Mouse (Mus musculus) C2C12 (cell line): ENCODE measurements around the gene Cdc42bpa. TPM values are rescaled to one million over a fixed set of nuclear protein-coding genes. Genes with fewer than 3 reads are reported as not detected.

ENCODE experiments used
- H3K27me3 ChIP-seq: one replicate; pipeline ENCODE4 v1.6.1; 2011; ENCODE audit not compliant: control insufficient read depth, insufficient read depth, insufficient read length
- H3K36me3 ChIP-seq: one replicate; pipeline ENCODE4 v1.6.1; 2011; ENCODE audit not compliant: control insufficient read depth, insufficient read depth
- H3K4me3 ChIP-seq: one replicate; pipeline ENCODE4 v1.5.1; 2011; ENCODE audit warnings: mild to moderate bottlenecking, control low read depth; ENCODE audit not compliant: poor library complexity, insufficient read depth, severe bottlenecking
- H3K79me2 ChIP-seq: one replicate; pipeline ENCODE4 v1.6.1; 2011; ENCODE audit not compliant: control insufficient read depth, insufficient read depth
- H3K79me3 ChIP-seq: one replicate; pipeline ENCODE4 v1.6.1; 2011; ENCODE audit warnings: low read depth, control low read depth
- H3ac ChIP-seq: one replicate; pipeline ENCODE3; 2011; ENCODE audit warnings: low read depth; ENCODE audit not compliant: control insufficient read depth, insufficient read length
- CEBPB ChIP-seq: IDR thresholded peaks from one replicate; pipeline ENCODE4 v1.6.1; 2011; ENCODE audit warnings: low read depth, mild to moderate bottlenecking, control low read depth, moderate library complexity
- CTCF ChIP-seq: IDR thresholded peaks from one replicate; pipeline ENCODE4 v1.5.1; 2011; ENCODE audit not compliant: control insufficient read depth, insufficient read depth, insufficient read length
- FOSL1 ChIP-seq: IDR thresholded peaks from one replicate; pipeline ENCODE4 v1.8.0; 2011; ENCODE audit warnings: mild to moderate bottlenecking, low read length; ENCODE audit not compliant: poor library complexity, insufficient read depth, severe bottlenecking
- MAX ChIP-seq: IDR thresholded peaks from one replicate; pipeline ENCODE4 v1.6.1; 2011; ENCODE audit warnings: mild to moderate bottlenecking, control low read depth
- MYOD1 ChIP-seq: IDR thresholded peaks from one replicate; pipeline ENCODE4 v1.6.1; 2011; ENCODE audit warnings: low read depth; ENCODE audit not compliant: control insufficient read depth, insufficient read length
- MYOG ChIP-seq: IDR thresholded peaks from one replicate; pipeline ENCODE4 v1.6.1; 2011; ENCODE audit not compliant: control insufficient read depth, insufficient read length; ENCODE audit errors: extremely low read depth
- USF1 ChIP-seq: IDR thresholded peaks from one replicate; pipeline ENCODE4 v1.6.1; 2011; ENCODE audit warnings: low read depth, mild to moderate bottlenecking, control low read depth, moderate library complexity
- polyA plus RNA-seq: library from polyadenylated mRNA; unstranded; fragments of >200 nt; fragmentation: generic; extraction: Trizol; gene quantifications from one replicate; pipeline ENCODE4 v1.2.1, GENCODE M21; 2012; ENCODE audit warnings: missing spikeins

Gene Cdc42bpa
- polyA plus RNA-seq, 1 experiment = 10.7 TPM

DNA sequence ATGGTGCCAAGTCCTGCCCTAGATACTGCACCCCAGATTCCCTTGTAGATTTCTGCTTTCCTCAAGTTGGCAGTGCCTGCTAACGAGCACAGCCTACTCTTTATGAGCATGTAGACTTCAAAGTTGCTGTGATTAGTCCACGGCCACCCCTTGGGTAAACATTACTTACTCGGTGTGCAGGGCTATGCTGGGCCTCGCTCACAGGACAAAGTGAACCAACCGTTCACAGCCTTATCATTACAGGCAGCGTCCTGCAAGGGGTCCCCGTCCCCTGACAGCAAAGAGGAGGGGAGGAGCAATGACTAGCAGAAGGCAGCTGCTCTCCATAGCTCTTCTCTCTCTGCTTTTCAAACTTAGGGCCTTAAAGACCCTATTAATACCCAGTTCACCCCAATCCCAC is 224.5 kb downstream of the Cdc42bpa start:
- Histone ChIP-seq H3K79me3 (no peaks in the 10 kb centered on the region), H3K36me3 (no peaks in the 10 kb centered on the region), H3ac (no peak overlapping the region), H3K79me2 (no peaks in the 10 kb centered on the region), H3K4me3 (no peak overlapping the region), H3K27me3 (peaks cover 33% of the 10 kb centered on the region)
- TF ChIP-seq CTCF (no peak), MYOD1 (no peak), CEBPB (no peak), FOSL1 (no peak), MYOG (no peak), MAX (no peak), USF1 (no peak)

DNA sequence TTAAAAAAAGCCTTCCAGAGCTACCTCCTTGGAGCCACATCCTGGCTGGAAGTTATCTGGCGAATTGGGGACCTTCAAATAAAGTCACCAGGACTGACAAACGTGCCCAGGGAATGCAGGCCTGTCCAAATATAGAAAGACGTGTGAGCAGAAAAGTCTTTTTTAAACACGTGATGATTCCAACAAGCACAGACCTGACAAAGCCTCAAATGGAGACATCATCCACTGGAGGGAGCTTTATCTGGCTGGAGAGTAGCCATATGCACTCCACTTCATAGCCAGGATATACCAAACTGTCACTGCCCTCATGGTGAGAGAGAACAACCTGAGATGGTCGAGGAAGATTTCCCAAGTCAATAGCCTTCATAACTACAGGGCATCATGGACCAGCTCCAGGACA is 225.6 kb downstream of the Cdc42bpa start:
- Histone ChIP-seq H3K36me3 (no peaks in the 10 kb centered on the region), H3K79me2 (no peaks in the 10 kb centered on the region), H3K27me3 (peaks cover 43% of the 10 kb centered on the region), H3K4me3 (no peak overlapping the region), H3ac (no peak overlapping the region), H3K79me3 (no peaks in the 10 kb centered on the region)
- TF ChIP-seq CTCF (no peak), CEBPB (no peak), MYOG (no peak), MAX (no peak)

DNA sequence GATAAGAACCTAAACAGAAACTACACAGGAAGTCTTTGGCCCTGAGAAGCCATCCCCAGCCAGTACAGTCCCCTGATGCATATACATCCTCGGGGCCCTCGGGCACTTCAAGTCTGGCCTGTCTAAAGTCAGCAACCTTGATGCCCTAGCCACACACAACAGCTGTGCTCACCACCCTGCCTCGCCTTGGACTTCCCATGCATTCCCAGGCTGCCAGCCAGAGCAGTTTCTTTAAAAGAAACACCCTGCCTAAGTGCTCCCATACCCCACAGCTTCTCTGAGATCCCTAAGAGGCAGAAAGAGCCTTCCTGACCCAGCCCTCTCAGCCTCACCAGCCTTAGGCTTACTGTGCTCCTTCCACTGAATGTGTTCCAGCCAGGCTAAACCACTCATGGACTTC is 226.1 kb downstream of the Cdc42bpa start:
- Histone ChIP-seq H3K79me3 (no peaks in the 10 kb centered on the region), H3K4me3 (no peak overlapping the region), H3K27me3 (peaks cover 48% of the 10 kb centered on the region), H3K79me2 (no peaks in the 10 kb centered on the region), H3K36me3 (no peaks in the 10 kb centered on the region), H3ac (no peak overlapping the region)
- no peak for TF ChIP-seq MAX
- TF ChIP-seq MYOD1 = no peak
- no peak for TF ChIP-seq CEBPB
- TF ChIP-seq MYOG = no peak
- TF ChIP-seq FOSL1 = no peak
- TF ChIP-seq USF1 = no peak
- no peak for TF ChIP-seq CTCF

DNA sequence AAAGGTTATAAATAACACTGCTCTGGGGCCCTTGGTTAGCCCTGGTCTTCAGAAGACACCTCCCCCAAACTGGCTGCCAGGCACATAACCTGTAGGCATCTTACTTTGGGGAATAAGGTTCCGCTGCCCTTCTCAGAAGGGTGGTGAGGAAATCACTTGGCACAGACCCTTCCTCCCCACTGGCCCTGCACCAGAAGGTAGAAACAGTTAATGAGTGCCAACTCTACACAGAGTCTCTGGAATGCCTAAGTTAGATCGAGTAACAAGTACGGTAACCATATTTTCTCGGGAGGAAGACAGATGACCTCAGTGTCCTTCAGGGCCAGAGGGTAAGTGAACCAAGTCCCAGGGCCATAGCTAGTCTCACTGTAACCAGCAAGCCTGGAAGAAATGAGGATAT is 228.7 kb downstream of the Cdc42bpa start:
- H3K79me2 ChIP-seq = no peaks in the 10 kb centered on the region
- no peak for TF ChIP-seq CTCF
- H3K79me3 ChIP-seq = no peaks in the 10 kb centered on the region
- no peak overlapping the region for H3K4me3 ChIP-seq
- H3K36me3 ChIP-seq = no peaks in the 10 kb centered on the region
- no peak overlapping the region for H3ac ChIP-seq
- peaks cover 62% of the 10 kb centered on the region for H3K27me3 ChIP-seq

DNA sequence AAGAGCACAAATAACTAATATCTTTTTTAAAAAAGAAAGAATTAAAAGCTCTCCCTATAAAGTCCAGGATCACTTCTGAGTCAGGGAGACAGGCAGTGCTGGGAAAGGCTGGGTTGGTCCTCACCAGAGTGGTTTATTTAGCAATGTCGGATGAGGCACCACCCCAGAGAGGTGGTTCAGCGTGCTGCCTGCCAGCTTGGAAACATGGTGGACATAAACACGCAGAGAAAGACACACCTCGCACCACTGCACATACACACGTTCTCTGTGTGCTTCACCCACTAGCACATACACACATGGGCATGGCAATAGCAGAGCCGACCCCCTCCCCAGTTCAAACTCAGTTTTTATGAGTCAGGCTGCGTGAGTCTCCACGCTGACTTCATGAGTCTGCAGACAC is 230.8 kb downstream of the Cdc42bpa start:
- Histone ChIP-seq H3K36me3 (no peaks in the 10 kb centered on the region), H3K27me3 (peaks cover 59% of the 10 kb centered on the region), H3ac (no peak overlapping the region), H3K79me3 (no peaks in the 10 kb centered on the region), H3K4me3 (no peak overlapping the region), H3K79me2 (no peaks in the 10 kb centered on the region)
- TF ChIP-seq MAX (no peak), CTCF (no peak), USF1 (no peak), MYOD1 (no peak), FOSL1 (no peak), CEBPB (no peak), MYOG (no peak)

DNA sequence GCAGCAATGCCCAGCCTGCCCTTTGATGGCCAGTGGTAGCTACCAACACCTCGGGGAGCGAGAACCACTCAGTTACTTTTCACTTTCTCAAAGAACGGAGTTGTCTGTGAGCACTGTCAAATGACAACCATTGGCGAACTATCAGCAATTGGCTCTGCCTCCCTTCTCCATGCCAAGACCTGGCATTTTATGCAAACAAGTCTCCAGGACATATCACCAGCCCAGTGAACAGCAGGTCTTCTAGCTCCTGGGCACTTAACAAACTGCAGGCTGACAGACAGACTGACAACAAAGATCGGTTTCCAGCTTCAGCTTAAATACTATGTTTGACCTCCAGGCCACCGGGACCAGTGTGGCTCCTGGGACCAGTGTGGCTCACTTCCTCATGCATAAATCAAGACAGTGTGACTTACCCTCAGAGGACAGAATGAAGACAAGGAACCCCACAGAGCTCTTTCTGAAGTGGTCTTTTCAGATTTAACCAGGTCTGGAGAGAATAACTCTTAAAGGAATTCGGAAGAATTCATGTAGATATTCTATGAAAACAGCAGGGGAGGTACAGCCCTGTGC is 231.5 kb downstream of the Cdc42bpa start:
- no peak overlapping the region for H3K4me3 ChIP-seq
- H3K27me3 ChIP-seq = peaks cover 53% of the 10 kb centered on the region
- no peaks in the 10 kb centered on the region for H3K36me3 ChIP-seq
- TF ChIP-seq FOSL1 (no peak), CEBPB (no peak), MYOG (no peak), USF1 (no peak), MYOD1 (no peak), CTCF (no peak), MAX (no peak)
- no peak overlapping the region for H3ac ChIP-seq
- H3K79me3 ChIP-seq = no peaks in the 10 kb centered on the region
- H3K79me2 ChIP-seq = no peaks in the 10 kb centered on the region
